ENCODE assay signal across 26 mouse cellular contexts in genomic region chr1:190470336-190470735, GRCm38 (mm10).
"Had no signal": no experiment of that assay in that cellular context is flagged by ENCODE, and none has a peak within 500 bp of the region (broad histone marks: within the 10 kb centered on the region; RNA-seq: fewer than 3 reads in every experiment).

No protein-coding gene starts in this region.

- H3K4me1 ChIP-seq: hindbrain, embryonic 10.5 days; hindbrain, embryonic 12.5 days; intestine, embryonic 15.5 days; limb, embryonic 10.5 days; limb, embryonic 12.5 days had no signal

- DNase-seq: gastrocnemius, adult 2 months; gastrocnemius, postnatal 10 days; gastrocnemius, postnatal 25 days; heart, adult 18-20 months; heart, postnatal 10 days; heart, postnatal 4 days; kidney, adult 18-20 months; kidney, adult 8-10 months; kidney, postnatal 10 days; kidney, postnatal 25 days; kidney, postnatal 4 days had no signal

- H3K9ac ChIP-seq: heart, embryonic 12.5 days; hindbrain, embryonic 12.5 days; hindbrain, embryonic 14.5 days; intestine, embryonic 15.5 days; limb, embryonic 12.5 days; liver, embryonic 12.5 days; liver, embryonic 14.5 days had no signal

- H3K27ac ChIP-seq: gastrocnemius, adult 2 months; heart, embryonic 10.5 days; hindbrain, embryonic 10.5 days; hindbrain, embryonic 12.5 days; hindbrain, embryonic 14.5 days; intestine, embryonic 15.5 days; layer of hippocampus, adult 2 months; left cerebral cortex, adult 2 months; limb, embryonic 10.5 days; limb, embryonic 12.5 days; liver, embryonic 12.5 days; liver, embryonic 14.5 days had no signal

- H3K9me3 ChIP-seq: heart, embryonic 10.5 days; hindbrain, embryonic 10.5 days; hindbrain, embryonic 12.5 days; intestine, embryonic 15.5 days; limb, embryonic 10.5 days; limb, embryonic 12.5 days; liver, embryonic 12.5 days had no signal

- H3K4me2 ChIP-seq: heart, embryonic 12.5 days; hindbrain, embryonic 12.5 days; hindbrain, embryonic 14.5 days; intestine, embryonic 15.5 days; limb, embryonic 12.5 days; liver, embryonic 12.5 days had no signal

- ATAC-seq: hindbrain, embryonic 16.5 days; inflammation-experienced regulatory T-cells, adult 6 months; intestine, embryonic 15.5 days; intestine, postnatal 0 days; liver, embryonic 12.5 days had no signal

- H3K4me3 ChIP-seq: gastrocnemius, adult 2 months; heart, embryonic 10.5 days; heart, embryonic 12.5 days; hindbrain, embryonic 10.5 days; hindbrain, embryonic 12.5 days; intestine, embryonic 15.5 days; layer of hippocampus, adult 2 months; left cerebral cortex, adult 2 months; limb, embryonic 10.5 days; limb, embryonic 12.5 days; liver, embryonic 12.5 days had no signal

- H3K36me3 ChIP-seq: heart, embryonic 10.5 days; heart, embryonic 12.5 days; hindbrain, embryonic 10.5 days; hindbrain, embryonic 12.5 days; intestine, embryonic 15.5 days; limb, embryonic 10.5 days; limb, embryonic 12.5 days; liver, embryonic 12.5 days had no signal

- H3K27me3 ChIP-seq: hindbrain, embryonic 12.5 days; intestine, embryonic 15.5 days; liver, embryonic 12.5 days had no signal
